Mouse (Mus musculus): ENCODE data around the gene Ano8.
A peak's percentile ranks its signal among the peaks of the same experiment; 100 is the strongest.

Gene Ano8

GRCm38 (mm10) chr8:71470913-71471255 lies 14.9 kb downstream of the Ano8 start:
- no peak for DNase-seq (ENCODE audit: low spot score)

- no peak for DNase-seq (ENCODE audit: low spot score)
Measured at GRCm38 (mm10) chr8:71470146-71470912, 15.4 kb downstream of the Ano8 start.

DNA sequence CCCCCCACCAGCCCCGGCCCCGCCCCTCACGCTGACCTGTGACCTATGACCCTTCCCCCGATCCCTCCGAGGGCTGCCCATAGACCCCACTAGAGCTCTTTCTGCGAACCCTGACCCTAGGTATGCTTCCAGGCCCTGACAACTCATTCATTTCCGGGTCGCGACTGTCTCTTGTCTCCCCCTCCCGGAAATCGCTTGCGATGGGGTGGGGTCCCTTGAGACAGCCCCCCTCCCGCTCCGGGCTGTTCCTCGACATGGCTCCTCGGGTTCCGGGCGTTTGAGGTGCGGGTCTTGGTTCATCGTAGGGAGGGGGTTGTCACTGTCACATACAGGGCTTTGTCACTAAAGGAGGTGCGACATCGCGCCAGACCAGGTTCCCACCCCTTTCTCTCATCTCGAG lies 16.4 kb downstream of the Ano8 start:
- DNase-seq (ENCODE audit: low spot score), result peak; percentile 33

DNA sequence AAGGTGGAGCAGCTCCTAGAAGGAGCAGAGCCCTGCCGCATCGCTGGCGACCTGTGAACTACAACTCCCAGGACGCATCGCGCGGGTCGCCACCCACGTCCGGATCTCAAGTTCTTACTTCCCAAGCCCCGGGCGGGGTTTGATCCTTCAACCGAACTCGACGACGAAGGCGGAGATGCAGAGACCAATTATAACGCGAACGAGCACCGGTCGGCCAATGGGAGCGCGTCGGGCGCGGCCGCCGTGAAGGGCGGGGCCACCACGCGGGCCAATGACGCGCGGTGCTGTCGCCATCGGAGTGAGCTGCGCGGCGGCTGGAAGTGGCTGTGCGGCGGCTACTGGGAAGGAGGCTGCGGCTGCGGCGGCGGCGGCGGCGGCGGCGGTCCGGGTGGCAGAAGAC lies 16.8 kb downstream of the Ano8 start, which contains the start of gene Dda1:
Dda1 (plus strand) TSS at position 284 of the 400 bp plus-strand sequence.
- DNase-seq (ENCODE audit: low spot score), result peak; percentile 89

- no peak for DNase-seq (ENCODE audit: low spot score)
Measured at GRCm38 (mm10) chr8:71468001-71468400, 17.8 kb downstream of the Ano8 start.

GRCm38 (mm10) chr8:71467201-71467600 lies 18.6 kb downstream of the Ano8 start:
- DNase-seq (ENCODE audit: low spot score), result no peak

GRCm38 (mm10) chr8:71466198-71466597 lies 19.6 kb downstream of the Ano8 start:
- DNase-seq (ENCODE audit: low spot score), result no peak

- no peak for DNase-seq (ENCODE audit: low spot score)
Measured at GRCm38 (mm10) chr8:71465733-71466132, 20.0 kb downstream of the Ano8 start.

- DNase-seq (ENCODE audit: low spot score), result peak; percentile 91
Measured at GRCm38 (mm10) chr8:71464513-71465500, 21.0 kb downstream of the Ano8 start, which contains the start of gene Mrpl34. Mrpl34 (plus strand) TSS chr8:71464959.

DNA sequence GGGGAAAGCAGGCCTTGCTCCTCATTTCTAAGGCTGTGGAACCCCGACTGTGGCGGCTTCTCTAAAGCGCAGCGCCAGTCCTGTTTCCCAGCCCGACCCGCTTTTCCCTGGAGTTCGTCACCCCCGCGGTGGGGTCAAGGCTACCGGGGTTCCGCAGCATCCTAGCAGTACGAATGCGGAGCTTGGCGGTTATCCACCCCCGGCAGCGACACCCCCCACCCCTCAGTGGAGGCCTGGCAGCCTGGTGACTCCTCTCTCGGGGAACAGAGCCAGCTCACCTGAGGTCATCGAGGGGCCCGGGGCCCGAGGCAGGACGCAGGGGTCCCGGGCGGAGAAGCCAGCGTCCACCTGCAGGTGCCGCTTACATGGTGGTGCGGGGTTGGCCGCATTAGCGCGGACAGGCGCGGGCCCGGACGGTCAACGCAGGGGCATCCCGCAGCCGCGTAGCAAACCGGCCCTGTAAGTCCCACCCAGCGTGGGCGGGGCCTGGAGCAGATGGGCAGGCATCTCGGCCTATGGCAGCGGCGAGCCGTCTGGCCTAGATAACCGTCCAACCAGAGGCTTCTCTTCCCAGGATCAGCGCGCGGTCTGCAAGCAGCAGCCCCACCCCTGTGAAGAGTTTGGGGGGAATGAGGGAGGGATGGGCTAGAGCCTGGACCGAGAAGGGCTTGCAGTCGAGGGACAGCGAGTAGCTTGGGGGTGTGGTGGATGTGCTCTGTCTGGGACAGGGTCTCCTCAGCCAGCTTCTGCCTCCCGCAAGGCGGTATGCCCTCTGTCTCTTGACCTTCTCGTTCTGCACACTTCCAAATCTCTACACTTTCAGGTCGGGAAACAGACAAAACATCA lies 22.4 kb downstream of the Ano8 start, which contains the start of gene Abhd8:
Abhd8 (minus strand) TSS at position 468 of the 846 bp plus-strand sequence.
- DNase-seq (ENCODE audit: low spot score), result peak; percentile 97

- no peak for DNase-seq (ENCODE audit: low spot score)
Measured at GRCm38 (mm10) chr8:71462786-71463185, 23.0 kb downstream of the Ano8 start.

GRCm38 (mm10) chr8:71462191-71462590 lies 23.6 kb downstream of the Ano8 start:
- no peak for DNase-seq (ENCODE audit: low spot score)

DNA sequence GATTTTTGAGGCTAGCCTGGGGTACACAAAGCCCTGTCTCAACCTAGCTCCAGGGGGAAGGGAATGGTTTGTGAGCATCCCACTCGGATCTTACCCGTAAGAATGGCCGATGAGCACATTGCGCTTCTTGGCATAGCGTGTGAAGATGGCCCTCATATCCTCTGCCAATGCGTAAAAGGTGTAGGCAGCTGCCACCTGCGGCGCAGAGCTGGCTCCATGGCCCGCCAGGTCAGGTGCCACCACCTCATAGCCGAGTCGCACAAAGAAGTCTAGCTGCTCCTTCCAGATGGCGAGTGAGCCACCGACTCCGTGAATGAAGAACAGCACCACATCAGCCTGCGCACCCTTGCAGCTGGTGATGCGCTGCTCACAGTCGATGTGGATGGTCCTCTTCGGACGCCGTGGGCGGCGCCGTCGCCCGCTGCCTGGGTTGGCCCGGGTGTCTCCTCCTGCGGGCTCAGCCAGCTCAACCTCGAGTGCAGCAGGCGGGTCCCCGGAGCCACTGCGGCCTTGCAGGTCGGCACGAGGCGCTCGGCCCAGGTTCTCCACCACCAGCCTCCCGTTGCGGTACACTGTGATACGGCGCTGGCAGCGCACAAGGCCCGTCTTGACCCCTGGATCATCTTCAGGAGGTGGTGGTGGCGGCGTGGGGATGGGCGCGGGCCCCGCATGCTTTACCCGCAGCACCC lies 24.5 kb downstream of the Ano8 start:
- DNase-seq (ENCODE audit: low spot score), result no peak

DNA sequence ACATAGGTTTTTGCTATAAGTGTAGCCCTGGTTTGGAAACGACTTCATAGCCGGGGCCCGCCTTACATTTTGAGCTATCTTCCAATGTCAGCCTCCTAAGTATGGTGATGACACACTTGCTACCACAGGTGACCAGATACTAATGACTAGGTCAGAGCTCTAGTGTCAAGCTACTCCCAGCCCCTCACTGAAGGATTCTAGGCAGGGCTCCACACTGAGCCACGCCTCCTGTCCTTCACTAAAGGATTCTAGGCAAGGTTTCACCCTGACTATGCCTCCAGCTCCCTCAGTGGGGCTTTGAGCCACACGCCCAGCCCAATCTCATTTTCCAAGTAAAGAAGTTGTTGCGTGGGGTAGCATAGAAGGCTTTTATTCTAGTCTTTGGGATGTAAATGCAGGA lies 25.0 kb downstream of the Ano8 start:
- DNase-seq (ENCODE audit: low spot score), result no peak

DNA sequence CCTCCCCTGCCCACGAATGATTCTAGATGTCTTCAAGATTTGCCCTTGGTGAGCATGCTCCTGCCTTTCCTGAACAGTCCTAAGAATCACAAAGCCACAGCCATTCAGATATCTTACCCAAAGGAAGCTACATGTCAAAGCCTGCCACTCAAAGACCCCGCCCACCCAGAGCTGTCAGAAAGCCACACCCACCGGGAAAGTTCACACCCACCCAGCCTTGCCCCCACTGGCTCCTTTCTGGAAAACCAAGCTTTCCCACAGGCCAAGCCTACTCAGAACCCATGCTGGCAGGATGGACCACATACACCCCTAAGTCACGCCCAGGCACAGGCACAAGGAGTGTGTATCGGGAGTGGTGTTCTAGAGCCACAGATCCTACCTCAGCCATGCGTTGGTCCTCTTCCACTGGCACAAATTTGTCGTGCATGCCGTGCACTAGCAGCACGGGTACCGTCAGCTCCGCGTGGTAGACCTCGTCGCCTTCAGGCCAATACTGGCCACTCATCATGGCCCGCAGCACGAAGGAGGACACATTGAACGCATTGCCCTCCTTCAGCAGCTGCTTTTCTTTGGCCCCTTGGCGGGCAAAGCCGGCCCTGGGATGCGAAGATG lies 28.0 kb downstream of the Ano8 start:
- DNase-seq (ENCODE audit: low spot score), result no peak

DNA sequence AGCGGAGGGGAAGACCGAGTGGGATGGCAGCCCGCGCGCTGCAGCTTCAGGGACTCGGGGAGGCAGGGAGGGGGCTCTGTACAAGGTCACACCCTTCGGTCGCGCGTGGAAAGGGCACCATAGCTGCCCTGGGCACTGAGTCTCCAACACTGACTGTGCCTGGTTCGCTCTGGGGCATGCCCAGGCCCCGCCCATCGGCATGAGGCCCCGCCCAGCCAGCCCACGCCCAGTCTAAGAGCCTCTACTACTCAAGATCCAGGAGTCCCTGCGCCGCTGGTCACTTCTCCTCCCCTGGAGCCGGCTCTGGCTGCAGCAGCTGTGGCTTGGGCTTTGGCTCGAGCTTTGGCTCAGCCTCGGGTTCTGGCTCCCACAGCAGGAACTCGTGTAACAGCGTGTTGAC lies 28.9 kb downstream of the Ano8 start:
- DNase-seq (ENCODE audit: low spot score), result no peak

GRCm38 (mm10) chr8:71454668-71455067 lies 31.1 kb downstream of the Ano8 start:
- DNase-seq (ENCODE audit: low spot score), result no peak

DNA sequence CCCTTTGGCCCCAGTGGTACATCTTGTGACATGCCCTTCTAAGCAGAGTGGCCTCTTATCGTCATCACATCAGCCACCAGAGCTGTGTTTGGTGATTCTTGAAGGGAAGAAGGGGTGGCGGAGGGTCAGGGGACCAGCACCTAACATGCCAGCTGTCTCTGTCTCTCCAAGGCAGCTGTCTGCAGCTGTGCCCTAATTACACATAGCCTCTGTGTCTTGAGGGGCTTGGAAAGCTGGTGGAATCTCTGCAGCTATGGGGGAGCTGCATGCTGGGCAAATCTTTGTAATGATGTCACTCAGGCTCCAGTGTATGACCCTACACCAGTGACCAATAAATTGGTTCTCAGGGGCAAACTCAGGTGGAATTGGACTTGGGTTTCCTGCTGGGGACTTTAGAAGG lies 33.1 kb downstream of the Ano8 start:
- DNase-seq (ENCODE audit: low spot score), result no peak

- no peak for DNase-seq (ENCODE audit: low spot score)
Measured at GRCm38 (mm10) chr8:71451777-71452176, 34.0 kb downstream of the Ano8 start.

GRCm38 (mm10) chr8:71451337-71451736 lies 34.4 kb downstream of the Ano8 start:
- no peak for DNase-seq (ENCODE audit: low spot score)

GRCm38 (mm10) chr8:71445096-71445495 lies 40.7 kb downstream of the Ano8 start:
- no peak for DNase-seq (ENCODE audit: low spot score)

All from urinary bladder, postnatal 25 days (tissue).